Mouse (Mus musculus): Measurements from ENCODE around the gene Gm37240.

GRCm38 (mm10) chr3:85138407-85138806, 748.9 kb downstream of the Gm37240 start:
- TF ChIP-seq CTCF (IDR thresholded peaks at IDR 0.05; ENCODE audit: control insufficient read depth, insufficient read depth, low read length), result no peak
- TF ChIP-seq POLR2A (IDR thresholded peaks at IDR 0.05; ENCODE audit: borderline replicate concordance, control insufficient read depth, low read depth, low read length), result no peak
